Mouse (Mus musculus) central nervous system, embryonic 18 days (tissue): ENCODE results near the gene Olfr1192-ps1. TPM values are rescaled to one million over a fixed set of nuclear protein-coding genes. Genes with fewer than 3 reads are reported as not detected.

Experiments used
- polyA plus RNA-seq: library from polyadenylated mRNA; depleted of rRNA; stranded (reverse); fragments of >200 nt; gene quantifications from 2 replicates; pipeline ENCODE4 v1.2.3, GENCODE M21; 2012; rRNA removed

Gene Olfr1192-ps1
- polyA plus RNA-seq: not detected in 2 replicates

DNA sequence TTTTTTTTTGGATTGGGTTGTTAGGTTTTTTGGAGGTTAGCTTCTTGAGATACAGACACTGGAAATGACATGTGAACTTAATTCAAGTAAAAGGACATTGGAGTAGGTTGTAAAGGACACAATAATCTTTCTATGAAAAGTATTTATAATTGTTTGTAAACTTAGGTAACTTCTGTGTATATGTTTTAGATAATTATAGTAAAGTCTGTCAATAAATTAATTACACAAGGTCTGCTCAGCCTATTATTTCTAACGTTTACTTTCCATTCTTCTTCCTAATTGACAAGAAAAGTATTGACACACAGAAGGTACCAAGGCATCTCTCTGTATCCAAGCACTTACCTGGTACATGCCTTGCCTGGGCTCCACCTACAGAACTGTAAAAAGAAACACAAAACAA lies at the start of gene Olfr1192-ps1:
Gene Olfr1192-ps1 (plus strand): TSS at position 301 of the 400 bp plus-strand sequence.

DNA sequence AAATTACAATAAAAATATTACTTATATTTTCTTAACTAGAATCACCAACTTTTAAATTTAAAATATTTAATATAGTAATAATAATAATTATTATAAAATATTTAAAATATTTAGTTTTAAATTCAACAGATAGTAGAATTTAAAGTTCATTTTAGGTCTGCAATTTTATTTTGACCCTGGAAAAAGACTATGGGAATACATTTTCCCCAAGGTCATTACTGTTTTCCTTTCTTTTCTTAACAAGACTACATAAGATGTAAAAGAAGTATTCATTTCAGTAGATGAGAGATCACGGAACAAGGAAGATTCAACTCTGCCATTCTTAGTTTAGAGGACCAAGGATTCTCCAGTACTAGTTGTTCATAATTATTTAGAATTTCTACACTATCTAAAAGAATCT lies 8.1 kb upstream of the Olfr1192-ps1 start, which contains the start of gene Olfr1191-ps1:
Gene Olfr1191-ps1 (plus strand): TSS at position 301 of the 400 bp plus-strand sequence.

DNA sequence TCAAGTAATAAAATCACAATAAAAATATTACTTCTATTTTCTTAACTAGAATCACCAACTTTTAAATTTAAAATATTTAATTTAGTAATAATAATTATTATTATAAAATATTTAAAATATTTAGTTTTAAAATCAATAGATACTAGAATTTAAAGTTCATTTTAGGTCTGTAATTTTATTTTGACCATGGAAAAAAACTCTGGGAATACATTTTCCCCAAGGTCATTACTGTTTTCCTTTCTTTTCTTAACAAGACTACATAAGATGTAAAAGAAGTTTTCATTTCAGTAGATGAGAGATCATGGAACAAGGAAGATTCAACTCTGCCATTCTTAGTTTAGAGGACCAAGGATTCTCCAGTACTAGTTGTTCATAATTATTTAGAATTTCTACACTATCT lies 27.0 kb downstream of the Olfr1192-ps1 start, which contains the start of gene Olfr1193:
Gene Olfr1193 (plus strand): TSS at position 301 of the 400 bp plus-strand sequence.

DNA sequence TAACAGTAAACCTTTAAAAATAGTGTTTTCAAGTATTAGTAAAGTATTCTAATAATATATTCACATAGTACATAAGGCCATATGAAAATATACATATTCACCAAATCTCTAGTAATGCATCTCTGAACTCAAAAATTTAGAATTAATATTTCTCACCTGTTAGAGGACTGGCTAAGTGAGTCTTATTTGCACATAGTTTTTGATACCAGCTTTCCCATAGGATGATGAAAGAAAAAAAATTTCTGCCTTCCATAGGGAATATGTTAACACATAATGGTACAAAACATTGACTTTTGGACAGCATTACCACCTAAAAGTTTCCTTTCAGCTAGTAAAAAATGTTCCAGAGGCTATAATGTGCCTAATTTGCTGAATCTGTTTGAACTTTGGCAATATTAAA lies 40.8 kb downstream of the Olfr1192-ps1 start, which contains the start of gene Olfr1195:
Gene Olfr1195 (minus strand): TSS at position 101 of the 400 bp plus-strand sequence.

DNA sequence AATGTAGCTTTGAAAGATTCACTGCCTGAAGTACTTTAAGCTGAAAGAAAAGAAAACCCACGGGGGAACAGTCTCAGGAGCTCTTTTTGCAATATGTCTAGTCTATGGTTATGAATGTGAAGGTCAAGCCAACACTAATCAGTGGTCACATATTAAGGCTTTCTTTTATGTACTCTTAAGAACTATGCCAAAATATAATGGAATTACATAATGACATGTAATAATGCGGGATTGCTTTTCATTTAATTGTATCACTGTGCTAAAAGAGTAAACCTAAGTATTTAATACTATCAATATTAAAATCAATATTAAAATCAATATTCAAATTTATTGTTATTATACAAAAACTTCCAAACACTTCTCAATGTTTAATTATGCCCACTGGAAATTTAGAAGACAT lies 56.2 kb downstream of the Olfr1192-ps1 start, which contains the start of gene Olfr1196:
Gene Olfr1196 (minus strand): TSS at position 101 of the 400 bp plus-strand sequence.

Other genes with a start within 250 kb of the Olfr1192-ps1 start
- not detected in 2 replicates for gene Olfr1179, start 242.1 kb upstream of the Olfr1192-ps1 start, polyA plus RNA-seq
- gene Olfr1180, start 229.4 kb upstream of the Olfr1192-ps1 start, polyA plus RNA-seq: not detected in 2 replicates
- not detected in 2 replicates for gene Olfr1181, start 222.3 kb upstream of the Olfr1192-ps1 start, polyA plus RNA-seq
- not detected in 2 replicates for gene Gm13757, start 199.4 kb upstream of the Olfr1192-ps1 start, polyA plus RNA-seq
- gene Olfr1183, start 193.6 kb upstream of the Olfr1192-ps1 start, polyA plus RNA-seq: not detected in 2 replicates
- not detected in 2 replicates for gene Olfr1184, start 164.9 kb upstream of the Olfr1192-ps1 start, polyA plus RNA-seq
- not detected in 2 replicates for gene Olfr1185-ps1, start 155.2 kb upstream of the Olfr1192-ps1 start, polyA plus RNA-seq
- not detected in 2 replicates for gene Olfr1186, start 130.0 kb upstream of the Olfr1192-ps1 start, polyA plus RNA-seq
- not detected in 2 replicates for gene Olfr1188, start 91.6 kb upstream of the Olfr1192-ps1 start, polyA plus RNA-seq
- gene Olfr1189, start 62.1 kb upstream of the Olfr1192-ps1 start, polyA plus RNA-seq: not detected in 2 replicates
- gene Olfr1191-ps1, start 8.0 kb upstream of the Olfr1192-ps1 start, polyA plus RNA-seq: not detected in 2 replicates
- not detected in 2 replicates for gene Olfr1193, start 27.1 kb downstream of the Olfr1192-ps1 start, polyA plus RNA-seq
- gene Olfr1195, start 40.7 kb downstream of the Olfr1192-ps1 start, polyA plus RNA-seq: not detected in 2 replicates
- not detected in 2 replicates for gene Olfr1196, start 56.1 kb downstream of the Olfr1192-ps1 start, polyA plus RNA-seq
- not detected in 2 replicates for gene Olfr1197, start 83.9 kb downstream of the Olfr1192-ps1 start, polyA plus RNA-seq
- gene Olfr1198, start 102.9 kb downstream of the Olfr1192-ps1 start, polyA plus RNA-seq: not detected in 2 replicates
- not detected in 2 replicates for gene Olfr1199, start 112.0 kb downstream of the Olfr1192-ps1 start, polyA plus RNA-seq
- not detected in 2 replicates for gene Olfr1200, start 122.0 kb downstream of the Olfr1192-ps1 start, polyA plus RNA-seq
- gene Olfr1201, start 144.5 kb downstream of the Olfr1192-ps1 start, polyA plus RNA-seq: not detected in 2 replicates
- not detected in 2 replicates for gene Olfr1202, start 166.0 kb downstream of the Olfr1192-ps1 start, polyA plus RNA-seq
- not detected in 2 replicates for gene Olfr1205, start 181.2 kb downstream of the Olfr1192-ps1 start, polyA plus RNA-seq
- gene Olfr1204, start 200.8 kb downstream of the Olfr1192-ps1 start, polyA plus RNA-seq: not detected in 2 replicates
- gene Olfr1206, start 214.7 kb downstream of the Olfr1192-ps1 start, polyA plus RNA-seq: not detected in 2 replicates